Mouse (Mus musculus): ENCODE data around the gene Actn1.

- no peak for TF ChIP-seq CTCF (IDR thresholded peaks at IDR 0.05; ENCODE audit: insufficient read depth, low read length)
- no peak for TF ChIP-seq POLR2A (IDR thresholded peaks at IDR 0.05; ENCODE audit: borderline replicate concordance, extremely low read depth, low read depth, low read length)
These were observed 40.8 kb upstream of the Actn1 start for GRCm38 (mm10) chr12:80300833-80301456.

Data from lung, adult 2 months (tissue).